Mouse (Mus musculus): ENCODE data around the gene Dus3l. TPM values are rescaled to one million over a fixed set of nuclear protein-coding genes. Genes with fewer than 3 reads are reported as not detected.

Dus3l gene
- polyA plus RNA-seq, 1 experiment from 2014 or later = 54.3 TPM

GRCm38 (mm10) chr17:56757416-56758123 lies 7.0 kb upstream of the Dus3l start, which contains the start of gene Nrtn:
Nrtn (minus strand) TSS chr17:56757530.
- Histone ChIP-seq H3K27me3 (replicated peaks) (peaks cover 76% of the 10 kb centered on the region), H3K4me1 (peaks cover 27% of the 10 kb centered on the region), H3K4me2 (replicated peaks) (peak within 1 kb of the TSS; percentile 89), H3K36me3 (no peaks in the 10 kb centered on the region), H3K9me3 (no peaks in the 10 kb centered on the region), H3K9ac (peak within 1 kb of the TSS; percentile 52), H3K27ac (no peak within 1 kb of the TSS), H3K4me3 (peak within 1 kb of the TSS; percentile 40)
- under 1% methylated on average over 48 of the region's 48 CpGs for WGBS
- peak; percentile 30; the same call in 1 of the 2 replicates for ATAC-seq (ENCODE audit: low FRiP score, low read depth)

DNA sequence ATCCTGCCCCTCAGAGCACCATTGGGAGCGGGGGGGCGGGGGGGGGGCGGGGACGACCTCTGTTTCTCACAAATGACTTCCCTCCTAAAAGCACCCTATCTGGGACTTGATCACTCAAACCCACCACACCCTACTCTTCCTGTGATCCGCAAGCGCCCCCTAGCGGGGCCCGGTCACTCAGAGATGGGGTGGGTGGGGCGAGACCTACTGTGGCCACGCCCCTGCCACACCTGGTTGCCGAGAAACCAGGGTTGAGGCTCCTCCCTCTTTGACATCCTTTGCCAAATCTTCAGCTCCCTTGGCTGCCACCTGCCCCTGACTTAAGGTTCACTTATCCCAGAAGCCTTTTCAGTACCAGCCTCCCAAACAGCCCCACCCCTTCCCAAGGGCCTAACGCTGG lies 6.4 kb upstream of the Dus3l start:
- 6% methylated on average over 12 of the region's 12 CpGs for WGBS
- Histone ChIP-seq H3K9me3 (no peaks in the 10 kb centered on the region), H3K4me3 (no peak overlapping the region), H3K36me3 (no peaks in the 10 kb centered on the region), H3K27me3 (replicated peaks) (peaks cover 71% of the 10 kb centered on the region), H3K4me2 (replicated peaks) (peak overlapping the region; percentile 89), H3K4me1 (peaks cover 33% of the 10 kb centered on the region), H3K27ac (no peak overlapping the region), H3K9ac (no peak overlapping the region)
- no peak for ATAC-seq (ENCODE audit: low FRiP score, low read depth)

GRCm38 (mm10) chr17:56759261-56759660 lies 5.3 kb upstream of the Dus3l start:
- ATAC-seq (ENCODE audit: low FRiP score, low read depth) = no peak
- WGBS = 34% methylated on average over 7 of the region's 7 CpGs
- Histone ChIP-seq H3K27ac (no peak overlapping the region), H3K4me3 (no peak overlapping the region), H3K9ac (no peak overlapping the region), H3K4me1 (peaks cover 33% of the 10 kb centered on the region), H3K27me3 (replicated peaks) (peaks cover 59% of the 10 kb centered on the region), H3K4me2 (replicated peaks) (no peak overlapping the region), H3K9me3 (no peaks in the 10 kb centered on the region), H3K36me3 (no peaks in the 10 kb centered on the region)

DNA sequence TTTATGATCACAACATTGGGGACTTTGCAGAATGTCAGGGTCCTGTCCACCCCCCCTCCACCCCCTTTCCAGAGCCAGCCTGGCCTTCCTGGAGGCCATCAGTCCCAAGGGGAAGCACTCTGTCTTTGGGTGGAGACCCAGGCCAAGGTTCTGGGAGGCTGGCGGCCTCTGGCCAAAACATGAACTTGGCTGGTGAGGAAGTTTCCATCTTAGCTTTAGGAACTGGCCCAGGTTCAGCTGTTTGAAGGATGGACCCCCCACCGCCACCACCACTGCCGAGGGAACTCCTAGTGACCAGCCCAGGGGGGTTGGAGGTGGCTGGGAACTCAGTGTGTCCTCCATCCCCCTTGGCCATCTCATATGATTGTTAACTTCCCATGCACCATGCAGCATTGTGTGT lies 3.5 kb upstream of the Dus3l start:
- Histone ChIP-seq H3K27ac (no peak overlapping the region), H3K9me3 (no peaks in the 10 kb centered on the region), H3K4me3 (no peak overlapping the region), H3K4me2 (replicated peaks) (peak overlapping the region; percentile 9; the same call in 1 of the 2 replicates), H3K36me3 (no peaks in the 10 kb centered on the region), H3K9ac (no peak overlapping the region), H3K27me3 (replicated peaks) (peaks cover 41% of the 10 kb centered on the region), H3K4me1 (peaks cover 39% of the 10 kb centered on the region)
- ATAC-seq (ENCODE audit: low FRiP score, low read depth) = no peak
- 74% methylated on average over 3 of the region's 3 CpGs for WGBS

- Histone ChIP-seq H3K4me3 (peak overlapping the region; percentile 43), H3K4me2 (replicated peaks) (peak overlapping the region; percentile 69), H3K27ac (peak overlapping the region; percentile 88), H3K9ac (peak overlapping the region; percentile 51), H3K36me3 (peaks cover 6% of the 10 kb centered on the region), H3K27me3 (replicated peaks) (peaks cover 32% of the 10 kb centered on the region), H3K4me1 (peaks cover 35% of the 10 kb centered on the region), H3K9me3 (no peaks in the 10 kb centered on the region)
- WGBS = under 1% methylated on average over 25 of the region's 28 CpGs
- ATAC-seq (ENCODE audit: low FRiP score, low read depth) = peak; percentile 23
Measured at GRCm38 (mm10) chr17:56761991-56762410, 2.6 kb upstream of the Dus3l start.

GRCm38 (mm10) chr17:56762769-56763731 lies 1.5 kb upstream of the Dus3l start:
- peak overlapping the region; percentile 88; the same call in 1 of the 2 replicates for H3K27ac ChIP-seq
- H3K4me2 ChIP-seq (replicated peaks) = peak overlapping the region; percentile 69
- peaks cover 23% of the 10 kb centered on the region; the same call in 1 of the 2 replicates for H3K27me3 ChIP-seq (replicated peaks)
- peaks cover 27% of the 10 kb centered on the region for H3K4me1 ChIP-seq
- ATAC-seq (ENCODE audit: low FRiP score, low read depth) = no peak
- no peaks in the 10 kb centered on the region for H3K9me3 ChIP-seq
- no peak overlapping the region for H3K9ac ChIP-seq
- 51% methylated on average over 27 of the region's 27 CpGs for WGBS
- peaks cover 15% of the 10 kb centered on the region for H3K36me3 ChIP-seq
- 0 out of 2 replicates have a peak overlapping the region, but pooled peaks have one; percentile 1 for H3K4me3 ChIP-seq

DNA sequence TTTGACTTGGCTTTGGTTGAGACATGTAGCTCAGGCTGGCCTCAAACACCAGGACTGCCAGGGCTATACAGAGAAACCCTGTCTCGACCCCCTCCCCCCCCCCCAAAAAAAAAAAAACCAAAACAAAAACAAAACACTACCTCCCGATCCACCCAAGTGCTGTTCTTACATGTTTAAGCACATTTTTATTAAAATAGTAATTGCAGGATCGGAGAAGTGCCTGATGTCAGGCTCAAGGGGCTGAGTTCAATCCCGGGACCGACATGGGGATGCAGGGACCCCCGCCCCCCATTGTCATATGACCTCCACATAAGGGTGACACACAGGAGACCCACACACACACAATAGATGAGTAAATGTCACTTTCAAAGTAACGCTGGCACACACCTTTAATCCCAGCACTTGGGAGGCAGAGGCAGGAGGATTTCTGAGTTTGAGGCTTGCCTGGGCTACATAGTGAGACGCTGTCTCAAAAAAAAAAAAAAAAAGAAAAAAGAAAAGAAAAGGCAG lies 761 bp upstream of the Dus3l start:
- Histone ChIP-seq H3K9ac (no peak overlapping the region), H3K9me3 (no peaks in the 10 kb centered on the region), H3K36me3 (peaks cover 22% of the 10 kb centered on the region), H3K27me3 (replicated peaks) (peaks cover 16% of the 10 kb centered on the region; the same call in 1 of the 2 replicates), H3K27ac (no peak overlapping the region), H3K4me1 (peaks cover 26% of the 10 kb centered on the region), H3K4me3 (no peak overlapping the region; the same call in 1 of the 2 replicates), H3K4me2 (replicated peaks) (peak overlapping the region; percentile 70; the same call in 1 of the 2 replicates)
- WGBS = 80% methylated on average over 8 of the region's 8 CpGs
- ATAC-seq (ENCODE audit: low FRiP score, low read depth) = no peak

- ATAC-seq (ENCODE audit: low FRiP score, low read depth) = 0 out of 2 replicates have a peak, but pooled peaks have one; percentile 0
- peaks cover 9% of the 10 kb centered on the region; the same call in 1 of the 2 replicates for H3K27me3 ChIP-seq (replicated peaks)
- peak overlapping the region; percentile 76 for H3K4me3 ChIP-seq
- H3K9ac ChIP-seq = 0 out of 2 replicates have a peak overlapping the region, but pooled peaks have one; percentile 14
- H3K9me3 ChIP-seq = no peaks in the 10 kb centered on the region
- H3K27ac ChIP-seq = no peak overlapping the region
- peaks cover 38% of the 10 kb centered on the region for H3K36me3 ChIP-seq
- WGBS = 66% methylated on average over 12 of the region's 12 CpGs
- peaks cover 21% of the 10 kb centered on the region for H3K4me1 ChIP-seq
- H3K4me2 ChIP-seq (replicated peaks) = peak overlapping the region; percentile 70
Measured at GRCm38 (mm10) chr17:56765431-56765830, 874 bp downstream of the Dus3l start.

DNA sequence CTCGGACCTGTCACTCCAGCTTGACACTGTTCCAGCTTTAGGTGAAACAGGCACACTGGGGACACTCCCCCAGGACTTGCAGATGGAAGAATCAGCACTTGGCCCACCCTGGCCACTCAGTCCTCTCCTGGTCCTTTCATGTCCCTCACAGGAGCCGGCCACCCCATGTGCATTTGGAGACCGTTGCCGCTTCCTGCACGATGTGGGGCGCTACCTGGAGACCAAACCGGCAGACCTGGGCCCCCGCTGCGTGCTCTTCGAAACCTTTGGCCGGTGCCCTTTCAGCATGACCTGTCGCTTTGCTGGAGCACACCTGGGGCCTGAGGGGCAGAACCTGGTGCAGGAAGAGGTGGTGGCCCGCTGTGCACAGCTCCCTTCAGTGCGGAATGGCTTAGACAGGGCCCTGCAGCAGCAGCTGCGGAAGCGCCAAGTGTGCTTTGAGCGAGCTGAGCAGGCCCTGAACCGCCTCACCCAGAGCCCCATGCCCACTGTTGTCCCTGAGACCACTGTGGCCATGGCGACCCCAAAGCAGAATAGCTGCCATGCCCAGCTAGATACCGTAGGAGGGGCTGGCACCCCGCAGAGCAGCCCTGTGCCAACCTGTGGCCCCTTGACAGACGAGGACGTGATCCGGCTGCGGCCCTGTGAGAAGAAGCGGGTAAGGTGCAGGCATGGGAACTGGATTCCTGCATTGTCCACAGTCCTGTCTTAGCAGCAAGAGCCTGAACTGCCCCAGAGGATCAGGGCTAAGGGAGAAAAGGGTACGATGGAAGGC lies 2.3 kb downstream of the Dus3l start:
- Histone ChIP-seq H3K36me3 (peaks cover 51% of the 10 kb centered on the region), H3K9ac (no peak overlapping the region), H3K4me3 (no peak overlapping the region), H3K4me2 (replicated peaks) (no peak overlapping the region), H3K9me3 (no peaks in the 10 kb centered on the region), H3K27me3 (replicated peaks) (no peaks in the 10 kb centered on the region), H3K4me1 (peaks cover 17% of the 10 kb centered on the region), H3K27ac (no peak overlapping the region)
- WGBS = 96% methylated on average over 27 of the region's 27 CpGs
- ATAC-seq (ENCODE audit: low FRiP score, low read depth) = no peak

GRCm38 (mm10) chr17:56767531-56768135 lies 3.1 kb downstream of the Dus3l start:
- 95% methylated on average over 29 of the region's 29 CpGs for WGBS
- H3K9me3 ChIP-seq = no peaks in the 10 kb centered on the region
- no peaks in the 10 kb centered on the region for H3K27me3 ChIP-seq (replicated peaks)
- H3K4me2 ChIP-seq (replicated peaks) = no peak overlapping the region
- ATAC-seq (ENCODE audit: low FRiP score, low read depth) = no peak
- no peak overlapping the region for H3K9ac ChIP-seq
- no peak overlapping the region for H3K27ac ChIP-seq
- peaks cover 12% of the 10 kb centered on the region for H3K4me1 ChIP-seq
- no peak overlapping the region for H3K4me3 ChIP-seq
- peaks cover 52% of the 10 kb centered on the region for H3K36me3 ChIP-seq

GRCm38 (mm10) chr17:56768941-56769340 lies 4.4 kb downstream of the Dus3l start:
- Histone ChIP-seq H3K4me3 (no peak overlapping the region), H3K27me3 (replicated peaks) (no peaks in the 10 kb centered on the region), H3K9ac (no peak overlapping the region), H3K4me2 (replicated peaks) (no peak overlapping the region), H3K4me1 (peaks cover 6% of the 10 kb centered on the region), H3K27ac (no peak overlapping the region), H3K9me3 (no peaks in the 10 kb centered on the region), H3K36me3 (peaks cover 52% of the 10 kb centered on the region)
- 92% methylated on average over 11 of the region's 11 CpGs for WGBS
- no peak for ATAC-seq (ENCODE audit: low FRiP score, low read depth)
